Mouse (Mus musculus) small intestine, adult 2 months (tissue): Measurements from ENCODE around the gene Abcc4.

Source experiments
- CTCF ChIP-seq: fragments of 200-500 bp; IDR thresholded peaks from 2 replicates; pipeline ENCODE4 v1.5.1; 2012; ENCODE audit warnings: low read depth, mild to moderate bottlenecking, control low read depth, inconsistent platforms, low read length, moderate library complexity, mixed read lengths; ENCODE audit not compliant: insufficient replicate concordance, insufficient read length; ENCODE audit errors: extremely low read depth
- POLR2A ChIP-seq: fragments of 200-500 bp; IDR thresholded peaks from 2 replicates; pipeline ENCODE4 v1.6.1; 2012; ENCODE audit warnings: low read depth, mild to moderate bottlenecking, control low read depth, inconsistent platforms, low read length, moderate library complexity

GRCm38 (mm10) chr14:118606476-118606875 is 99.5 kb downstream of the Abcc4 start:
- TF ChIP-seq CTCF (no peak), POLR2A (no peak)
